Comparison of ENCODE assay signal across 19 mouse cellular contexts in the genomic region with DNA sequence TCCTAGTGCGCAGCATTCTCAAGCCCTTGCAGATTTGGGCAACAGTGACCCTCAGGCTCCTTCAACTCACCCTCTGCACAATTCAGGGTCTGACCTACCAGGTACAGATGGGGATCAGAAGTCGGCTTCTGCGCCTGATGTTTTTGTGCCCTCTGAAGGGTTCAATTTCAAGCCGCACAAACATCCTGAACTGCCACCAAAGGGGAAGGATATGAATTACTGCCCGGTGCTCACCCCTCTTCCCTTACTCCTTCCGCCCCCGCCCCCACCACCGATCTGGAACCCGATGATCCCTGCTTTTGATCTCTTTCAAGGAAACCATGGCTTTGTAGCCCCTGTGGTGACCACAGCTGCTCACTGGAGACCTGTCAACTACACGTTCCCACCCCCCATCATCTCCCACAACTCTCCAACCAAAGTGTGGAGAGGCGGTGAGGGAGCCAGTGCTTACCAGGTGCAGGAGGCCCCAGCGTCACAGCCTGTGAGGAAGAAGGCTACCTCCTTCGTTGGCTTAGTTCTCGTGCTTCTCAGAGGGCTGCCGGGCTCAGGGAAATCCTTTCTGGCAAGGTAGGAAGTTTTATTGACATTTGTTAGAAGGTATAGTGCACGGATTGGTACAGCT. TPM values are rescaled to one million over a fixed set of nuclear protein-coding genes. Genes with fewer than 3 reads are reported as not detected.
A peak's percentile ranks its signal among the peaks of the same experiment; 100 is the strongest.
DNase-seq lines count a peak whose midpoint lies in the region; ATAC-seq lines count a peak whose summit lies in the region.
"Had no signal": no experiment of that assay in that cellular context is flagged by ENCODE, and none has a peak within 500 bp of the region (broad histone marks: within the 10 kb centered on the region; RNA-seq: fewer than 3 reads in every experiment).

No protein-coding gene starts in this region.

- peak; percentile 54 for DNase-seq in midbrain, embryonic 11.5 days (ENCODE audit: low spot score, missing footprints)
- no peak for DNase-seq in midbrain, embryonic 14.5 days
- DNase-seq in left cerebral cortex, adult 8-10 months (ENCODE audit: low spot score in 2 of 2) = no peak
- DNase-seq in left cerebral cortex, adult 9 months (ENCODE audit: low spot score in 2 of 2) = no peak
- DNase-seq: cerebellum, postnatal 14 days; gastrocnemius, postnatal 25 days; layer of hippocampus, postnatal 36 days; lung, embryonic 14.5 days; right cerebral cortex, postnatal 4 days had no signal

- H3K4me1 ChIP-seq in midbrain, embryonic 11.5 days (ENCODE audit: control insufficient read depth, insufficient read depth, low read length) = no peaks in the 10 kb centered on the region
- H3K4me1 ChIP-seq in midbrain, embryonic 14.5 days (ENCODE audit: control insufficient read depth, insufficient read depth, low read length) = no peaks in the 10 kb centered on the region
- no peaks in the 10 kb centered on the region for H3K4me1 ChIP-seq in midbrain, embryonic 15.5 days
- H3K4me1 ChIP-seq: limb, embryonic 13.5 days; midbrain, embryonic 10.5 days; stomach, embryonic 15.5 days had no signal

- peaks cover 8% of the 10 kb centered on the region for H3K36me3 ChIP-seq in midbrain, embryonic 11.5 days (ENCODE audit: control insufficient read depth, insufficient read depth, low read length)
- peaks cover 42% of the 10 kb centered on the region for H3K36me3 ChIP-seq in midbrain, embryonic 14.5 days (ENCODE audit: control insufficient read depth, insufficient read depth, low read length)
- H3K36me3 ChIP-seq in midbrain, embryonic 15.5 days (replicated peaks) = peaks cover 13% of the 10 kb centered on the region

- no peak overlapping the region for H3K27ac ChIP-seq in midbrain, embryonic 11.5 days (ENCODE audit: low read depth, low read length)
- no peak overlapping the region for H3K27ac ChIP-seq in midbrain, embryonic 14.5 days (replicated peaks; ENCODE audit: low read depth, low read length)
- H3K27ac ChIP-seq in midbrain, embryonic 15.5 days = no peak overlapping the region
- H3K27ac ChIP-seq: heart, embryonic 13.5 days; hindbrain, embryonic 14.5 days; limb, embryonic 13.5 days; midbrain, embryonic 10.5 days; stomach, embryonic 15.5 days had no signal

- no peaks in the 10 kb centered on the region for H3K27me3 ChIP-seq in midbrain, embryonic 11.5 days (ENCODE audit: control insufficient read depth, insufficient read depth, low read length)
- H3K27me3 ChIP-seq in midbrain, embryonic 14.5 days (ENCODE audit: control insufficient read depth, insufficient read depth, low read length) = no peaks in the 10 kb centered on the region
- H3K27me3 ChIP-seq in midbrain, embryonic 15.5 days (replicated peaks) = no peaks in the 10 kb centered on the region
- H3K27me3 ChIP-seq: CH12.LX; heart, embryonic 13.5 days; limb, embryonic 13.5 days; stomach, embryonic 15.5 days had no signal

- no peak for ATAC-seq in midbrain, embryonic 11.5 days (ENCODE audit: low FRiP score)
- no peak for ATAC-seq in midbrain, embryonic 14.5 days (ENCODE audit: low FRiP score, low TSS enrichment)
- peak; percentile 75 to 82 for ATAC-seq in hematopoietic stem cell, adult 5-6 weeks (replicated peaks in 1 of 2; ENCODE audit: insufficient read depth in 1 of 2, low FRiP score in 2 of 2, low TSS enrichment in 1 of 2, low read depth in 1 of 2, poor library complexity in 2 of 2, severe bottlenecking in 2 of 2)
- peak; percentile 30; the same call in 1 of the 2 replicates for ATAC-seq in neutrophil, adult 5-6 weeks (ENCODE audit: extremely low read depth, insufficient number of reproducible peaks, low FRiP score, poor library complexity, severe bottlenecking)
- no peak for ATAC-seq in midbrain, embryonic 15.5 days (replicated peaks)
- ATAC-seq: intestine, postnatal 0 days had no signal

- no peak overlapping the region for H3K4me3 ChIP-seq in midbrain, embryonic 11.5 days (ENCODE audit: low read depth, low read length)
- no peak overlapping the region for H3K4me3 ChIP-seq in midbrain, embryonic 14.5 days (replicated peaks; ENCODE audit: low read depth, low read length)
- no peak overlapping the region for H3K4me3 ChIP-seq in midbrain, embryonic 15.5 days
- H3K4me3 ChIP-seq: heart, embryonic 13.5 days; limb, embryonic 13.5 days; midbrain, embryonic 10.5 days; stomach, embryonic 15.5 days had no signal

- H3K9me3 ChIP-seq in midbrain, embryonic 11.5 days (ENCODE audit: control insufficient read depth, low read length) = no peaks in the 10 kb centered on the region
- H3K9me3 ChIP-seq in midbrain, embryonic 14.5 days (ENCODE audit: control insufficient read depth, low read length) = no peaks in the 10 kb centered on the region
- no peaks in the 10 kb centered on the region for H3K9me3 ChIP-seq in midbrain, embryonic 15.5 days
- H3K9me3 ChIP-seq: heart, embryonic 13.5 days; limb, embryonic 13.5 days; midbrain, embryonic 10.5 days; stomach, embryonic 15.5 days had no signal

- 81% methylated on average over 16 of the region's 16 CpGs for WGBS in midbrain, embryonic 11.5 days
- 84% methylated on average over 16 of the region's 16 CpGs for WGBS in midbrain, embryonic 14.5 days
- 80% methylated on average over 16 of the region's 16 CpGs for WGBS in midbrain, embryonic 15.5 days

- no peak overlapping the region for H3K4me2 ChIP-seq in midbrain, embryonic 11.5 days
- no peak overlapping the region for H3K4me2 ChIP-seq in midbrain, embryonic 14.5 days (ENCODE audit: low read length)
- no peak overlapping the region for H3K4me2 ChIP-seq in midbrain, embryonic 15.5 days
- H3K4me2 ChIP-seq: heart, embryonic 13.5 days; hindbrain, embryonic 14.5 days; limb, embryonic 13.5 days; lung, embryonic 14.5 days; stomach, embryonic 15.5 days had no signal

- no peak overlapping the region for H3K9ac ChIP-seq in midbrain, embryonic 11.5 days (ENCODE audit: low read length)
- no peak overlapping the region for H3K9ac ChIP-seq in midbrain, embryonic 14.5 days (replicated peaks; ENCODE audit: low read length)
- no peak overlapping the region for H3K9ac ChIP-seq in midbrain, embryonic 15.5 days
- H3K9ac ChIP-seq: heart, embryonic 13.5 days; hindbrain, embryonic 14.5 days; limb, embryonic 13.5 days; lung, embryonic 14.5 days; stomach, embryonic 15.5 days had no signal

RNA-seq across cellular contexts. Expression of a gene that starts 27.4 kb away (rescaled TPM):
- polyA plus RNA-seq in midbrain, embryonic 11.5 days (2014; fragmentation: Nextera tagmentation; extraction: Ambion mirVana) = 40.1 and 43.1 TPM in 2 replicates
- 26.1 and 32.6 TPM in 2 replicates for polyA plus RNA-seq in midbrain, embryonic 14.5 days (2014; fragmentation: Nextera tagmentation; extraction: Ambion mirVana)
- total RNA-seq in hematopoietic stem cell, adult 5-6 weeks (2017) = 50.7 and 69.6 TPM in 2 replicates
- 88.0 and 102 TPM in 2 replicates for total RNA-seq in neutrophil, adult 5-6 weeks (2017)
- total RNA-seq in left cerebral cortex, adult 8-10 months (2022) = 1 to 10 TPM; 4.6 to 7.5 (median 7.2) TPM
- 17.8 and 20.5 TPM in 2 replicates for polyA plus RNA-seq in midbrain, embryonic 15.5 days (2015; fragmentation: Nextera tagmentation; extraction: Ambion mirVana)

Comparison
In these comparisons a context has a peak if more than half of its experiments do, and no peak if none do; other contexts are left out.
1. ATAC-seq: peak in hematopoietic stem cell, adult 5-6 weeks (2 of 2) and neutrophil, adult 5-6 weeks (single experiment); none in midbrain, embryonic 11.5 days (single experiment), midbrain, embryonic 14.5 days (single experiment) and midbrain, embryonic 15.5 days (single experiment).